Mouse (Mus musculus) left cerebral cortex, postnatal 25 days (tissue): ENCODE results near the gene Agrn. TPM values are rescaled to one million over a fixed set of nuclear protein-coding genes. Genes with fewer than 3 reads are reported as not detected.

Experiments
- DNase-seq, 2 experiments: peaks; one replicate each; pipeline ENCODE4 v3.0.0; 2022; ENCODE audit warnings: low spot score in 2 of 2, mixed read lengths in 1 of 2
- intact Hi-C: fragments of 180-260 bp; cut with DNase I; formaldehyde crosslinking; loops from one replicate; pipeline ENCODE4 v1.15.1; 2025
- total RNA-seq, 2 experiments: library from RNA; stranded (reverse); gene quantifications; 2 replicates each; pipeline ENCODE4 v1.2.3; 2021

Agrn gene
- total RNA-seq, 2 experiments from 2014 or later, result 143 to 149 TPM

- DNase-seq, result no peak
- intact Hi-C loops, result loop anchor here (2.0 kb wide), 1 partner anchor 25 kb away; no protein-coding TSS in a partner anchor
Measured at GRCm38 (mm10) chr4:156203413-156204131, 6.3 kb upstream of the Agrn start.

- intact Hi-C loops, result no loop called here
- peak; percentile 39 to 66 for DNase-seq
Measured at GRCm38 (mm10) chr4:156203001-156203412, 5.7 kb upstream of the Agrn start, which contains the start of gene AW011738. Gene AW011738 (plus strand): TSS chr4:156203304.

GRCm38 (mm10) chr4:156202462-156202893 lies 5.2 kb upstream of the Agrn start:
- no peak for DNase-seq
- intact Hi-C loops, result no loop called here

DNA sequence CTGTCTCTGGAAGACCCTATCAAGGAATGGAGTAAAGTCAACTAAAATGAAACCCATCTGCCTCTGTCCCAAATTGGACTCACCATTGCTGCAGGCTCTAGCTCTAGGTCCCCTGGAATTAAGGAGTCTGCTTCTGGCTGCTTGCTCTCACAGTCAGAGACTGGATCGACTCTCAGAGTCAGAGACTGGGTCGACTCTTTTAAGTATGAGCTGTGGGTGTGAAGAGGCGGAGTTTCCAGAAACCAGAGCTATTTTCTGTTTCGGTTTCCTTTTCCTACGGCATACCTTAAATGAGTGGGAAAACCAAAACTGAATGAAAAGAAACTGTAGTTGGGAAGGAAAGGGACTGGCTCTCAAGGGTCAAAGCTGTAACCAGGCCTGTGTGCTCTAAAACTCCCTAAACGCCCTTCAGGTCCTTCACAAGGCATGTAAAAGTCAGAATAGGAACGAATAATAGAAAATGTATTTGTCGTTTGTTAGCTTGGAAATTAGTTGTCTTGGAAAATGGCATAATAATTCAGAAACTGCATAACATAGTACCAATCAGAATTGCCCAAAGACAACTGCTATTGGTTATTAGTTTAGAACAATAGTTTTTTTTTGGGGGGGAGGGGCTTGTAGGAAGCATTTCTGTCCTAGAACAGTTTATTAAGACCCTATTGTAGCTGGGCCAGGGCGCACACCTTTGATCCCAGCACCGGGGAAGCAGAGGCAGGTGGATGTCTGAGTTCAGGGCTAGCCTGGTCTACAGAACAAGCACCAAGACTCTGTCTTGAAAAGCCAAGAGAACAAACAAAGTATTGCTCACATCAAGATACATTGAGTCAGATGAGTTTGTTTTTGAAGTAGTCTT lies 3.6 kb upstream of the Agrn start, which contains the start of gene Isg15:
TSS of gene Isg15 (minus strand) at position 196 of the 853 bp plus-strand sequence.
- no peak for DNase-seq
- intact Hi-C loops, result no loop called here

GRCm38 (mm10) chr4:156197829-156198205 lies 529 bp upstream of the Agrn start:
- intact Hi-C loops, result no loop called here
- DNase-seq, result peak; percentile 67 to 73

- peak in 1 of 2 experiments; percentile 26 for DNase-seq
- intact Hi-C loops, result no loop called here
Measured at GRCm38 (mm10) chr4:156195927-156196870, 1.1 kb downstream of the Agrn start.

DNA sequence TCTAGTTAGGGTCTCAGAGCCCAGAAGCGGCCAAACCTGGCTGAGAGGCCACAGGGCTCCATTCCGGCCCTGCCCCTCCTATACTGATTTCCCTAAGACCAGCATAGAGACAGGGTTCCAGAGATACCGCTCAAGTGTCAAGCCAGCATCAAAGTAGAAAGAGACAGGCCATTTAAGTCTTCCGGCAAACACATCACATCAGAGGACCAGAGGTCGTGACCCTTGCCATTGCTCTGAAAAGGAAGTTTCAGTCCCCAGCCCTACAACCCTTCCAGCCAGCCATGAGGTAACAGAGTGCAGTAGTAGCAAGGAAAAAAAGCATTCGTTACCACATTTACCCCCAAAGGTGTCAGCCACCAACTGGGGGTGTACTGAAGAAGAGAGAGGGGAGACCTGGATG lies 2.9 kb downstream of the Agrn start:
- no peak for DNase-seq
- intact Hi-C loops, result no loop called here

DNA sequence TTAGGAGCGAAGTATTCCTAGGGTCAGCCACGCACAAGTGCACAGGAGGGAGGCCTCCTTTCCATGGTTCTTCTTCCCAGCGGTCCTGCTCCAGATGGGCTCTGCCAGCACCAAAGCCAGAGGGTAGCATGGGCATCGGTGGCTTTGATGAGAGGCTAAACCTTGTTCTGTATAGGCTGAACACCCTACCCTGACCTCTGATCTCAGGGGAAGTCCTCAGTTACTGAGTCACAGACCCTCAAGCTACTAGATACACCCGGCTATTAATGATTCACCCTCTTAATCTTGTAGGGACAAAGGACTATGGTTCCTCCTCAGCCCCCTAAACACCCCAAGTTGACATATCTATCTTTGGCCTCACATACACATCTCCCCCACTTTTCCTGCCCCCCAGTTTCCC lies 3.4 kb downstream of the Agrn start:
- DNase-seq, result no peak
- intact Hi-C loops, result no loop called here

GRCm38 (mm10) chr4:156193200-156193590 lies 4.1 kb downstream of the Agrn start:
- intact Hi-C loops, result no loop called here
- DNase-seq, result no peak

- intact Hi-C loops, result no loop called here
- no peak for DNase-seq
Measured at GRCm38 (mm10) chr4:156192421-156193199, 4.7 kb downstream of the Agrn start.

GRCm38 (mm10) chr4:156188811-156189323 lies 8.4 kb downstream of the Agrn start:
- no peak for DNase-seq
- intact Hi-C loops, result no loop called here

DNA sequence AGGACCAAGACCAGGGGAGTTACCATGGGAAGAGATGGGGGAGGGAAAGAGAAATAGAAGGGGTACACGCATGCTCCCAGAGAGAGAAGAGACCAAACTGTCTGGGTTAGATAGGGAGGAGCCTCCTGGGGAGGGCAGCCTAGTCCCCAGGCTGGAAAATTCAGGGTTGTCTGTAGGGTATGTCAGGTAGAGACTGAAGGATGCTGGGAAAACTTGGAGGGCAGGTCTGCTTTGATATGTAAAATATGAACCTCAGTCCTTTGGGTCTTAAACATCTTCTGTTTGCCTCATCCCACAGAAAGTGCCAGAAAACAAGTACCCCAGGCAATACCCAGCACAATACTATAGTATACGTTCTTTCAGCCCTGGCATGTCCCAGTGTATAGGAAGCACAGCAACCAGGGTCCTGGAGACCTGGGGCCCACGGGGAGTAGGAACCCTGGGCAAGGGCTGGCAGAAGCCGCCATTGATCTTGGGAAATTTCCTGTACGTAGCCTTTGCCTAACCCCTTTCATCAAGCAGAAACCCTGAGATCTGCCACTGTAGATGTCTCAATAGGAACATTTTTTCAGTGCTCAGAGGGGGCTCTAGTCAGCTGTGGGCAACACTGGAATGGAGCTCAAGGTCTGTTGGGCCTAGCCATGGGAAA lies 9.0 kb downstream of the Agrn start:
- no peak for DNase-seq
- intact Hi-C loops, result no loop called here

DNA sequence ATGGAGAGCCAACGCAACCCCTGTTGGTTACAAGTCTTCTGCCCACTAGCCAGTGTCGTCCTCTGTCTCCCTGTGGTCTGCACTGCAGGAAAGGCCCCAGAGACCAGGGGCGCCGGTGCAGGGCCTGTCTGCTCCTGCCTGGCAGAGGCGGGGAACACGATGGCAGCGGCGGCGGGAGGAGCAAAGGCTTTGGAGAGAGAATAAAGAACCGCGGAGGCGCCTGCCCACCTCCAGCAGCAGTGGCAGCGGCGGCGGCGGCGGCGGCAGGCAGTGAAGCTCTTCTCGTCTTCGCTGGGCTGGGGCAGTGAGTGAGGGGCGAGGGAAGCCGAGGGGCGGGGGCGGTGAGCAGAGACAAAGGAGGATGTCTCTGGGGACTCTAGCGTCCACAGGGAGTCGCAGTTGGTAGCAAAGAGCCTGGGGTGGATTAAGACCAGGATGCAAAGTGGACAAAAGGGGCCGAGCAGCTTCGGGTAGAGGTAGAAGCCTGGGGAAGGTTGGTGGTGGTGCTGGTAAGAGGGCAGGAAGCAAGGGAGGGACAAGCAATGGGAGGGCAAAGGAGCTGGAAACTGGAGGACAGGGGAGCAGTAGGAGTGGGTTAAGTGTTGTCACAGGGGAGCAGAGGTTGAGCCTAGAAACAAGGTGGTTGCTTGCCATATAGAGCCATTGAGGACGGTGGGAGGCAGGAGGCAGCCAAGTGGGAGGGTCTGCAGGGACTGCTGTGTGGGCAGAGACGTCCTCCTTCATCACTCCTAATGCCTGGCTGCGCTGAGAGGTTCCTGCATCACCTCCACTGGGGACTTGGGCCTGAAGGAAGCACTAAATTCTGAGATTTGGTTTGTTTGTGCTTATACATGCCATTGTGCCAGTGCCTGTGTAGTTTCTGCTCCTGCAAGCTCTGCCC lies 11.1 kb downstream of the Agrn start:
- DNase-seq, result peak; percentile 66 to 71
- intact Hi-C loops, result no loop called here

DNA sequence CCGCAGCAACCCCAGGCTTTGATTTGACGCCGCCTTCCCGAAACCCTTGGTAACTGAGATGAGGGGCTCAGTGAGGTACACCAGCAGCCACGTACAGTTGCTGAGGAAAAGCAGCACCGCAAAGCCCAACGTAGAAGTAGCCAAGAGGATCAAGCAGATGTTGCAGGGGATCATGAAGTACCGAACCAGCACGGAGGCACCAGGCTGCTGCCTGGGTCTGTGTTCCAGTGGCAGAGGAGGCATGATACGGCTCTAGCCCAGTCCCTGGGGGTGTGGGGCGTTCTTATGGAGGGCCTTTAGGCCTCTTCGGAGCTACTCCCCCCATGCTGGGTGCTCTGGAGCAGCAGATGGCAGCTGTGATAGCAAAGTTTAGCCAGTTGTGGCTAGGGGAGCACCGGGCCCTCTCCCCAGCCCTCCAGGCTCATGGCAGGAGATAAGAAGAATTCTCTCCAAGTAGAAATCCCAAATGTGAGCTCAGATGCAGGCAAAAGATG lies 11.8 kb downstream of the Agrn start:
- intact Hi-C loops, result no loop called here
- peak; percentile 25 to 30 for DNase-seq

- no peak for DNase-seq
- intact Hi-C loops, result no loop called here
Measured at GRCm38 (mm10) chr4:156184291-156184954, 12.9 kb downstream of the Agrn start.

GRCm38 (mm10) chr4:156183747-156184146 lies 13.5 kb downstream of the Agrn start:
- intact Hi-C loops, result no loop called here

More at GRCm38 (mm10) chr4:156183747-156184146, 13.5 kb downstream of the Agrn start:
- DNase-seq, result no peak
